Mouse (Mus musculus): ENCODE results near the gene Ifitm6. TPM values are rescaled to one million over a fixed set of nuclear protein-coding genes. Genes with fewer than 3 reads are reported as not detected.
"Not testable (repeated sequence)": the region's sequence is repeated elsewhere in the genome, so short reads cannot be mapped to it uniquely, and the experiment has no call there.

Gene Ifitm6
- polyA plus RNA-seq, 1 experiment from 2014 or later = 0.63 TPM

DNA sequence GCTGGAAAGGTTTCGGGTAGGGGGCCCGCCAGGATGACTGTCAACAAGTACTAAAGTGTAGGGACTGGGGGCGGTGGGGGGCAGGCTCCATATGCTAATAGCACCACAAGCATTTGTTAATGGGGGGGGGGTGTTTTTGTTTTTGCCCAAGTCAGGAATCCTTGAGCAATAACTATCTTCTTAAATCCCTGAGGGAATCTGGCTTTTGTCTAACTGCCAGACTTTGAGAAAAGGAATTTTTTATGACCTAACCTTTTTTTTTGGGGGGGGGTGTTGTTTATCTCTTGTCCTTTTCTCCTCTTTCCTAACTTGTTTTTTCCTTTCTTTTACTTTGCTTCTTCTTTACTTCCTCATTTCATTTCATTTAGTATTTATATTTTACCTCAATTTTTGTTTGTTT lies 42.3 kb downstream of the Ifitm6 start:
- no peak overlapping the region for H3K27ac ChIP-seq (replicated peaks)
- no peak overlapping the region for H3K4me3 ChIP-seq
- WGBS = 20% methylated on average over 3 of the region's 3 CpGs
- no peak for ATAC-seq (ENCODE audit: low read depth)
- H3K4me1 ChIP-seq (replicated peaks) = peaks cover 5% of the 10 kb centered on the region
- H3K36me3 ChIP-seq = no peaks in the 10 kb centered on the region
- no peak overlapping the region for H3K4me2 ChIP-seq
- no peaks in the 10 kb centered on the region for H3K9me3 ChIP-seq
- H3K27me3 ChIP-seq = peaks cover 9% of the 10 kb centered on the region
- H3K9ac ChIP-seq = no peak overlapping the region

DNA sequence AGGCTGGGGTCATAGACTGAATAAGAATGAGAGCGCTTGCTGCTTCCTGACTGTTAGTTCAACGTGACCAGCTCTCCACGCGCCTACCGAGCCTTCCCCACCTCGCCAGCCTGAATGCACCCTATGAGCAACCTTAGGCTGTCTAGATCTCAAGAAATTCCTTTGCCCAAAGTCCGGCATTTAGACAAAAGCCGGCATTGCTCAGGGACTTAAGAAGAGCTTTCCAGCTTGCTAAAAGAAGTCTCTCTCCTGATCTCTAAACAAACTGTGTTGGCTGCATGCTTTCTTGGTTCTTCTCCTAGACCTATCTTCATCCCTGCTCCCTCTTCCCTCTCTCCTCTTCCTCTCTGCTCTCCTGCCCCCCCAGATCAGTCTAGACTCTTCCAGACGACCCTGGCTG lies 42.8 kb downstream of the Ifitm6 start:
- Histone ChIP-seq H3K4me3 (no peak overlapping the region), H3K9ac (no peak overlapping the region), H3K27ac (replicated peaks) (no peak overlapping the region), H3K27me3 (peaks cover 9% of the 10 kb centered on the region), H3K4me1 (replicated peaks) (peaks cover 5% of the 10 kb centered on the region), H3K36me3 (no peaks in the 10 kb centered on the region), H3K9me3 (no peaks in the 10 kb centered on the region), H3K4me2 (no peak overlapping the region)
- WGBS = 16% methylated on average over 9 of the region's 9 CpGs
- ATAC-seq (ENCODE audit: low read depth) = no peak

DNA sequence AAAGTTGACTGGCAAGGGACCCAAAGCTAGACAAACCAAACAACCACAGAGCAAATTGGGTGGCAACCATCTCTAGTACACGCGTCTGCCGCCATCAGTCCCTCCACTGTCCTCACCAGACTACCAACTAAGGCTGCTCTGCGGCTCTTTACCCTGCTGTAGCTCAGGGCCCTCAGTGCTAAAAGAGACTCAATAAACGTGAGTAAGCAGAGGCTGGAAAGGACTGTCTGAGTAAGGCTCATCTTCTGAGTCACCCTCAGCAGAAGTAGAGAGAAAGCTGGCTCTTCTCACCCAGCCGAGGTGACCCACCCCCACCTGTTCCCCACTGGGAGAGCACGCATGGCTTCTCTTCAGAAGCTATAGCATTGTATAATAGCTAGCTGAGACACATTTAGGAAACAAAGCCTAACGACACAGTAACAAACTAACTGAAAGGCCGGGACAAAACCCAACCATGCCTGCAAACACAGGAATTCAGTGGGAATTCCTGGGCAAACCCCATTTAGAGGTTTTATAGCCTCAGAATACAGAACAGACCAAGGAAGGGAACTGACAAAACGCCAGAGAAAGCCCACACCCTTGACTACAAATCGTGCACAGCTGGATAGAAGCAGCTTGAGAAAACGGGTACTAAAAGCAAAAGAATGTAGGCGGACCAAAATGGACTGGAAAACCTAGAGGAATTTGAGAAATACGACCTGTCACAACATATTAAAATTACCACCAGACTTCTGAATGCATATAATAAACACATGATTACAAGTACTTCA lies 44.1 kb downstream of the Ifitm6 start:
- peaks cover 13% of the 10 kb centered on the region for H3K27me3 ChIP-seq
- no peak for ATAC-seq (ENCODE audit: low read depth)
- H3K36me3 ChIP-seq = no peaks in the 10 kb centered on the region
- no peak overlapping the region for H3K4me2 ChIP-seq
- WGBS = 10% methylated on average over 14 of the region's 14 CpGs
- H3K4me1 ChIP-seq (replicated peaks) = peaks cover 5% of the 10 kb centered on the region
- H3K4me3 ChIP-seq = no peak overlapping the region
- no peak overlapping the region for H3K9ac ChIP-seq
- no peak overlapping the region for H3K27ac ChIP-seq (replicated peaks)
- H3K9me3 ChIP-seq = no peaks in the 10 kb centered on the region

DNA sequence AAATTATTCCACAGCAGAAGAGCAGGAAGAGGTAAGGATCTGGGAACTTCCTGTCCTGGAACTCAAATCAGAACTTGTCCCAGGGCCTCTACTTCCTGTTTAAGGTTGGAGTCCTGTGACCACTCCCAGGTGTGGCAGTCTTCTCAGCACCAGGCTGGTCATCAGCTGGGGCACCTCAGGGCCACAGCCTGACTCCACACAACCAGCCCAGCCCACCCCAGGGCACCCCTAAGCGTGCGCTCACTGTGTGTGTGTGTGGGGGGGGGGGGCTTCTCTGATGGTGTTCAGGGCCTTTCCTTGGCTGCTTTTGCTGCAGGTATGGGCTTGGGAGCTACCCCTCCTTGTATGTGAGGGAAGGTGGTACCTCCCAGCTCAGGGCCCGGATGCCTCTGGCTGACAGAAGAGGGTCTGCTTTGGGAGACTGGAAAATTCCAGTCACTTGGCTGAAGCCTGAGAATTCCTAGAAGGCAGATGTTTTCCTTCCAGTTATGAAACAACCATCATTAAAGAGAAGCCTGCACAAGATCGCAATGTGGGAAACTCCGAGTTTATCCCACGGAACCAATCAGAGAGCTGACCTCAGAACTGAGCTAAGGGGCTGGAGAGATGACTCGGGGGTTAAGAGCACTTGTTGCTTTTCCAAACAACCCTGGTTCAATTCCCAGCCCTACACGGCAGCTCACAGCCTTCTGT lies 46.1 kb downstream of the Ifitm6 start:
- H3K9ac ChIP-seq = no peak overlapping the region
- 87% methylated on average over 8 of the region's 8 CpGs for WGBS
- H3K4me3 ChIP-seq = no peak overlapping the region
- peaks cover 18% of the 10 kb centered on the region for H3K27me3 ChIP-seq
- H3K27ac ChIP-seq (replicated peaks) = no peak overlapping the region
- no peaks in the 10 kb centered on the region for H3K9me3 ChIP-seq
- no peak for ATAC-seq (ENCODE audit: low read depth)
- H3K4me2 ChIP-seq = no peak overlapping the region
- peaks cover 10% of the 10 kb centered on the region for H3K4me1 ChIP-seq (replicated peaks)
- H3K36me3 ChIP-seq = no peaks in the 10 kb centered on the region

DNA sequence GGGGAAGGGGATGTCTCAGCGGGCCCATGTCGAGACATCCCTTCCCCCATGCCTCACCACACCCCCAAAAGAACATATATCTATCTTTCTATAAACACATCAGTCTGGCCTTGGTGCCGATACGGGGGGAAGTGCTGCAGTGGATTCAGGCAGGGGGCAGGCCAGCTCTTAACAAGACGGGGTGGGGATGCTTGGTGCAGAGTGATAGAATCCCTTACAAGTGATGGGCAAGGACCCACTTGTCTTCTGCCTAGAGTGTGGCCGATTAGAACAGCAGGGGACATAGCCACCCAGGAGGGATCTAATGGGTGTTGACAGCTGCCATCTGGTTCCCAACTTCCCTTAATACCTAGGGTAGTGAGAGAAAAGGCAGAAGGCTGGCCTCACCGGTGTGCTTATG lies 46.8 kb downstream of the Ifitm6 start:
- H3K36me3 ChIP-seq = no peaks in the 10 kb centered on the region
- H3K4me3 ChIP-seq = no peak overlapping the region
- H3K9ac ChIP-seq = no peak overlapping the region
- no peak for ATAC-seq (ENCODE audit: low read depth)
- H3K9me3 ChIP-seq = no peaks in the 10 kb centered on the region
- H3K4me1 ChIP-seq (replicated peaks) = peaks cover 10% of the 10 kb centered on the region
- H3K4me2 ChIP-seq = no peak overlapping the region
- H3K27ac ChIP-seq (replicated peaks) = no peak overlapping the region
- 48% methylated on average over 7 of the region's 7 CpGs for WGBS
- H3K27me3 ChIP-seq = peaks cover 18% of the 10 kb centered on the region

DNA sequence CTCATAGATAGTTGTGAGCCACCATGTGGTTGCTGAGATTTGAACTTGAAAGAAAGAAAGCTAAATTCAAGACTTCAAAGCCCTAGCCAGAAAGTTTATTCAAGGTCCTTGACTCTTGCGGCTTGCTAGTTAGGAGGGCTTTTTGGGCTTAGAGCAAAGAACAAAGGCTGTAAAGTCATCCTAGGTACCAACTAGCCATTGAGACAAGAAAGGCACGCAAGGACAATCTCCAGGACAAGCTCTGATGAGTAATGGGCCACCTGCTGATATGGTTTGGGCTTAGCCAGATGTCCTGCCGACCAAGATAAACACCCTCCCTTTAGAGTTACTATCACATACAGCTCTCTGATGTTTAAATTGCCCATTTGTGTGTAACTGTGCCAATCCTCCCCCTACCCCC lies 49.0 kb downstream of the Ifitm6 start:
- H3K9me3 ChIP-seq; H3K27me3 ChIP-seq; H3K4me3 ChIP-seq; ATAC-seq (ENCODE audit: low read depth); H3K27ac ChIP-seq (replicated peaks); H3K9ac ChIP-seq; H3K4me1 ChIP-seq (replicated peaks); H3K36me3 ChIP-seq; H3K4me2 ChIP-seq: not testable (repeated sequence)
- 18% methylated on average over 3 of the region's 3 CpGs for WGBS

DNA sequence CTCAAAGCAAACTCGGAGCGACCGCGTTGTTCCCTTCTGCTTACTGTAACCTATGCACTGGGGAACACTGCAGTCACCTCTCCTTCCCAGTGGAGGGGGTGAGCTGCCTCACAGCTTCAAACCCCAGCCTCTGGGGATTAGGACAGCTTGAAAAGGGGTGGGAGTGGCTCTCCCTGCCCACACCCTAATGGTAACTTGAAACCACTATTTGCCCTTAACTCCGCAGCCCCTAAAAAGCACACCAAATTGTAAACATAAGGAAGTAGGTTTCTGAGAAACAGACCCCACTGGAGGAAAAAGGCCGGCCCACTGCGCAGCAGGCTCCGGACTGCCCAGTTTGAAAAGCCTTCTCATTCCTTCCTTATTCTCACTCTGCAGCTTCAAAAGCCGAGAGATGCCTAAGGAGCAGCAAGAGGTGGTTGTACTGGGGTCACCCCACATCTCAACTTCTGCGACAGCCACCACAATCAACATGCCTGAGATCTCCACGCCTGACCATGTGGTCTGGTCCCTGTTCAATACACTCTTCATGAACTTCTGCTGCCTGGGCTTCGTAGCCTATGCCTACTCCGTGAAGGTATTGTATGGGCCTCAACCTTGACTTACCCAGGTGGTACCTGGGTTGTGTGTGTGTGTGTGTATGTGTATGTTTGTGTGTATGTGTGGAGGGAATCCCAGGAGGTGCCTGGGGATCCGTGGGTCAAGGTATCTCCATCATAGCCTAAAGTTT lies 49.7 kb downstream of the Ifitm6 start:
- H3K9me3 ChIP-seq = no peaks in the 10 kb centered on the region
- no peak overlapping the region for H3K4me3 ChIP-seq
- H3K9ac ChIP-seq = no peak overlapping the region
- H3K4me1 ChIP-seq (replicated peaks) = peaks cover 5% of the 10 kb centered on the region; the same call in 1 of the 2 replicates
- ATAC-seq (ENCODE audit: low read depth) = no peak
- WGBS = 8% methylated on average over 14 of the region's 14 CpGs
- H3K27me3 ChIP-seq = peaks cover 8% of the 10 kb centered on the region; the same call in 1 of the 2 replicates
- no peak overlapping the region for H3K4me2 ChIP-seq
- H3K36me3 ChIP-seq = no peaks in the 10 kb centered on the region
- no peak overlapping the region for H3K27ac ChIP-seq (replicated peaks)

DNA sequence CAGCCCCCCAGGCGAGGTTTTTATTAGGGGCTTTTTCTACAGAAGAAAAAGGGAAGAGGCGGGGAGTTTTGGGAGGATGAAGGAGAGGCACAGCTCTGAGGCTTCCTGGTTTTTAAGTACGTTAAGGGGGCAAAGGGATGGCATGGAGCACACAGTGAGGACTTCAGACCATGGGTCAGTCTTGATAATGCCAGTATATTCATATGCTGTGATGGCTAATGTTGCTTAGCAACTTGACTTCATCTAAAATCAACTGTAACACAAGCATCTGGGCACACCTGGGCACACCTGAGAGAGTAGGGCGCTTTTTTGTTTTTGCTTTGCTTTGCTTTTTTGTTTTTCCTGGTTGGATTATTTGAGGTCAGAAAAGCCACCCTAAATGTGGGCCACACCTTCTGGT lies 50.8 kb downstream of the Ifitm6 start, which contains the start of gene Ifitm1:
Ifitm1 (plus strand) TSS at position 301 of the 400 bp plus-strand sequence.
- H3K4me1 ChIP-seq (replicated peaks) = peaks cover 5% of the 10 kb centered on the region; the same call in 1 of the 2 replicates
- no peak within 1 kb of the TSS for H3K4me3 ChIP-seq
- H3K27me3 ChIP-seq = peaks cover 8% of the 10 kb centered on the region; the same call in 1 of the 2 replicates
- no peaks in the 10 kb centered on the region for H3K9me3 ChIP-seq
- H3K36me3 ChIP-seq = no peaks in the 10 kb centered on the region
- 78% methylated on average over 4 of the region's 4 CpGs for WGBS
- H3K27ac ChIP-seq (replicated peaks) = no peak within 1 kb of the TSS
- ATAC-seq (ENCODE audit: low read depth) = no peak
- no peak within 1 kb of the TSS for H3K9ac ChIP-seq
- H3K4me2 ChIP-seq = no peak within 1 kb of the TSS

Other genes with a start within 250 kb of the Ifitm6 start
- 0.13 and 0.41 TPM in 2 replicates for gene Syce1, start 230.1 kb downstream of the Ifitm6 start, polyA plus RNA-seq (2015; fragmentation: Nextera tagmentation; extraction: Ambion mirVana)
- gene Zfp941, start 195.7 kb downstream of the Ifitm6 start, polyA plus RNA-seq (2015; fragmentation: Nextera tagmentation; extraction: Ambion mirVana) = 21.5 and 24.8 TPM in 2 replicates
- gene Urah, start 182.9 kb downstream of the Ifitm6 start, polyA plus RNA-seq (2015; fragmentation: Nextera tagmentation; extraction: Ambion mirVana) = not detected in 2 replicates
- not detected in 2 replicates for gene Scgb1c1, start 172.4 kb downstream of the Ifitm6 start, polyA plus RNA-seq (2015; fragmentation: Nextera tagmentation; extraction: Ambion mirVana)
- gene Odf3, start 170.1 kb downstream of the Ifitm6 start, polyA plus RNA-seq (2015; fragmentation: Nextera tagmentation; extraction: Ambion mirVana) = not detected in 2 replicates
- 1.4 TPM in 1 of 2 replicates, not detected in the other for gene Gm45785, start 161.6 kb downstream of the Ifitm6 start, polyA plus RNA-seq (2015; fragmentation: Nextera tagmentation; extraction: Ambion mirVana)
- gene Ric8a, start 161.0 kb downstream of the Ifitm6 start, polyA plus RNA-seq (2015; fragmentation: Nextera tagmentation; extraction: Ambion mirVana) = 99.1 and 107 TPM in 2 replicates
- gene Bet1l, start 160.3 kb downstream of the Ifitm6 start, polyA plus RNA-seq (2015; fragmentation: Nextera tagmentation; extraction: Ambion mirVana) = 42.4 and 48.1 TPM in 2 replicates
- gene Psmd13, start 136.0 kb downstream of the Ifitm6 start, polyA plus RNA-seq (2015; fragmentation: Nextera tagmentation; extraction: Ambion mirVana) = 258 and 283 TPM in 2 replicates
- gene Sirt3, start 135.6 kb downstream of the Ifitm6 start, polyA plus RNA-seq (2015; fragmentation: Nextera tagmentation; extraction: Ambion mirVana) = 42.3 and 46.8 TPM in 2 replicates
- 0.91 TPM in 1 of 2 replicates, not detected in the other for gene Cox8b, start 117.5 kb downstream of the Ifitm6 start, polyA plus RNA-seq (2015; fragmentation: Nextera tagmentation; extraction: Ambion mirVana)
- gene Nlrp6, start 97.0 kb downstream of the Ifitm6 start, polyA plus RNA-seq (2015; fragmentation: Nextera tagmentation; extraction: Ambion mirVana) = 0.10 and 0.18 TPM in 2 replicates
- gene Pgghg, start 76.5 kb downstream of the Ifitm6 start, polyA plus RNA-seq (2015; fragmentation: Nextera tagmentation; extraction: Ambion mirVana) = 7.6 and 8.2 TPM in 2 replicates
- gene Ifitm5, start 67.6 kb downstream of the Ifitm6 start, polyA plus RNA-seq (2015; fragmentation: Nextera tagmentation; extraction: Ambion mirVana) = 1.4 and 2.1 TPM in 2 replicates
- gene Gm45717, start 62.0 kb downstream of the Ifitm6 start, polyA plus RNA-seq (2015; fragmentation: Nextera tagmentation; extraction: Ambion mirVana) = not detected in 2 replicates
- 271 and 311 TPM in 2 replicates for gene Ifitm2, start 61.9 kb downstream of the Ifitm6 start, polyA plus RNA-seq (2015; fragmentation: Nextera tagmentation; extraction: Ambion mirVana)
- gene Ifitm1, start 50.7 kb downstream of the Ifitm6 start, polyA plus RNA-seq (2015; fragmentation: Nextera tagmentation; extraction: Ambion mirVana) = 20.3 and 26.7 TPM in 2 replicates
- gene Ifitm3, start 7.2 kb downstream of the Ifitm6 start, polyA plus RNA-seq (2015; fragmentation: Nextera tagmentation; extraction: Ambion mirVana) = 35.9 and 40.0 TPM in 2 replicates
- not detected in 2 replicates for gene Gm17387, start 11.2 kb upstream of the Ifitm6 start, polyA plus RNA-seq (2015; fragmentation: Nextera tagmentation; extraction: Ambion mirVana)
- gene B4galnt4, start 43.2 kb upstream of the Ifitm6 start, polyA plus RNA-seq (2015; fragmentation: Nextera tagmentation; extraction: Ambion mirVana) = 39.2 and 41.0 TPM in 2 replicates
- gene Pkp3, start 60.3 kb upstream of the Ifitm6 start, polyA plus RNA-seq (2015; fragmentation: Nextera tagmentation; extraction: Ambion mirVana) = 0.38 and 1.2 TPM in 2 replicates
- 1.5 and 3.5 TPM in 2 replicates for gene Sigirr, start 82.6 kb upstream of the Ifitm6 start, polyA plus RNA-seq (2015; fragmentation: Nextera tagmentation; extraction: Ambion mirVana)
- gene Ano9, start 99.9 kb upstream of the Ifitm6 start, polyA plus RNA-seq (2015; fragmentation: Nextera tagmentation; extraction: Ambion mirVana) = 0.27 TPM in 1 of 2 replicates, not detected in the other
- gene Ptdss2, start 104.5 kb upstream of the Ifitm6 start, polyA plus RNA-seq (2015; fragmentation: Nextera tagmentation; extraction: Ambion mirVana) = 63.5 and 77.7 TPM in 2 replicates
- gene Rnh1, start 154.9 kb upstream of the Ifitm6 start, polyA plus RNA-seq (2015; fragmentation: Nextera tagmentation; extraction: Ambion mirVana) = 52.4 and 57.5 TPM in 2 replicates
- gene Hras, start 176.1 kb upstream of the Ifitm6 start, polyA plus RNA-seq (2015; fragmentation: Nextera tagmentation; extraction: Ambion mirVana) = 130 and 139 TPM in 2 replicates
- 7.6 and 9.0 TPM in 2 replicates for gene Lrrc56, start 176.2 kb upstream of the Ifitm6 start, polyA plus RNA-seq (2015; fragmentation: Nextera tagmentation; extraction: Ambion mirVana)
- 1.3 and 1.5 TPM in 2 replicates for gene Lmntd2, start 196.2 kb upstream of the Ifitm6 start, polyA plus RNA-seq (2015; fragmentation: Nextera tagmentation; extraction: Ambion mirVana)
- gene Rassf7, start 197.9 kb upstream of the Ifitm6 start, polyA plus RNA-seq (2015; fragmentation: Nextera tagmentation; extraction: Ambion mirVana) = 29.8 and 31.7 TPM in 2 replicates
- gene Phrf1, start 210.9 kb upstream of the Ifitm6 start, polyA plus RNA-seq (2015; fragmentation: Nextera tagmentation; extraction: Ambion mirVana) = 71.4 and 74.1 TPM in 2 replicates
- gene Irf7, start 248.6 kb upstream of the Ifitm6 start, polyA plus RNA-seq (2015; fragmentation: Nextera tagmentation; extraction: Ambion mirVana) = 1.0 and 1.4 TPM in 2 replicates